Mouse (Mus musculus): ENCODE measurements at regions not wholly inside any gene's neighbourhood (a gene's known extent, or its start where the extent isn't known, plus 50 kb on each side); places are given as distances from the start of the nearest gene placed in this dataset.
A peak's percentile ranks its signal among the peaks of the same experiment; 100 is the strongest.
"Not testable (repeated sequence)": the region's sequence is repeated elsewhere in the genome, so short reads cannot be mapped to it uniquely, and the experiment has no call there.

GRCm38 (mm10) chr16:21102033-21102432, 51.8 kb downstream of the Teddm3 start:
- not testable (repeated sequence) for DNase-seq (ENCODE audit: low spot score in 2 of 2)

GRCm38 (mm10) chr16:21100126-21100525, 53.7 kb downstream of the Teddm3 start:
- not testable (repeated sequence) for DNase-seq (ENCODE audit: low spot score in 2 of 2)

- no peak for DNase-seq (ENCODE audit: low spot score in 2 of 2)
Measured at GRCm38 (mm10) chr16:21074779-21075148, 79.0 kb downstream of the Teddm3 start.

GRCm38 (mm10) chr16:21074082-21074778, 79.6 kb downstream of the Teddm3 start:
- DNase-seq (ENCODE audit: low spot score in 2 of 2) = not testable (repeated sequence)

- DNase-seq (ENCODE audit: low spot score in 2 of 2) = no peak
Measured at GRCm38 (mm10) chr16:21060211-21060610, 93.6 kb downstream of the Teddm3 start.

- no peak for DNase-seq (ENCODE audit: low spot score in 2 of 2)
Measured at GRCm38 (mm10) chr16:21054772-21055171, 99.0 kb downstream of the Teddm3 start.

GRCm38 (mm10) chr16:21022087-21022486, 131.7 kb downstream of the Teddm3 start:
- not testable (repeated sequence) for DNase-seq (ENCODE audit: low spot score in 2 of 2)

- DNase-seq (ENCODE audit: low spot score in 2 of 2) = no peak
Measured at GRCm38 (mm10) chr16:21004871-21005270, 148.9 kb downstream of the Teddm3 start.

- no peak for DNase-seq (ENCODE audit: low spot score in 2 of 2)
Measured at GRCm38 (mm10) chr16:21001126-21001525, 152.7 kb downstream of the Teddm3 start.

GRCm38 (mm10) chr16:20990524-20990923, 163.3 kb downstream of the Teddm3 start:
- no peak for DNase-seq (ENCODE audit: low spot score in 2 of 2)

- DNase-seq (ENCODE audit: low spot score in 2 of 2) = no peak
Measured at GRCm38 (mm10) chr16:20975406-20975805, 178.4 kb downstream of the Teddm3 start.

GRCm38 (mm10) chr16:20972442-20972841, 181.4 kb downstream of the Teddm3 start:
- no peak for DNase-seq (ENCODE audit: low spot score in 2 of 2)

GRCm38 (mm10) chr16:20958905-20959304, 194.9 kb downstream of the Teddm3 start:
- peak in 1 of 2 experiments; percentile 9 for DNase-seq (ENCODE audit: low spot score in 2 of 2)

GRCm38 (mm10) chr16:20936722-20937121, 202.4 kb upstream of the Thpo start:
- no peak for DNase-seq (ENCODE audit: low spot score in 2 of 2)

GRCm38 (mm10) chr16:20934846-20935245, 200.5 kb upstream of the Thpo start:
- DNase-seq (ENCODE audit: low spot score in 2 of 2) = not testable (repeated sequence)

- DNase-seq (ENCODE audit: low spot score in 2 of 2) = not testable (repeated sequence)
Measured at GRCm38 (mm10) chr16:20930003-20930402, 195.7 kb upstream of the Thpo start.

- not testable (repeated sequence) for DNase-seq (ENCODE audit: low spot score in 2 of 2)
Measured at GRCm38 (mm10) chr16:20925776-20926175, 191.5 kb upstream of the Thpo start.

- not testable (repeated sequence) for DNase-seq (ENCODE audit: low spot score in 2 of 2)
Measured at GRCm38 (mm10) chr16:20910864-20911263, 176.6 kb upstream of the Thpo start.

GRCm38 (mm10) chr16:20908467-20909351, 174.4 kb upstream of the Thpo start:
- DNase-seq (ENCODE audit: low spot score in 2 of 2) = not testable (repeated sequence)

- DNase-seq (ENCODE audit: low spot score in 2 of 2) = no peak
Measured at GRCm38 (mm10) chr16:20895734-20896133, 161.4 kb upstream of the Thpo start.

GRCm38 (mm10) chr16:20871726-20872125, 137.4 kb upstream of the Thpo start:
- no peak for DNase-seq (ENCODE audit: low spot score in 2 of 2)

GRCm38 (mm10) chr16:20866771-20867170, 132.5 kb upstream of the Thpo start:
- DNase-seq (ENCODE audit: low spot score in 2 of 2) = no peak

- DNase-seq (ENCODE audit: low spot score in 2 of 2) = no peak
Measured at GRCm38 (mm10) chr16:20861256-20861655, 126.9 kb upstream of the Thpo start.
